Mouse (Mus musculus) heart, postnatal 0 days (tissue): ENCODE measurements around the gene Dguok.

Experiments used
- CTCF ChIP-seq: IDR thresholded peaks from 2 replicates; pipeline ENCODE4 v1.5.1; 2016; ENCODE audit warnings: antibody characterized with exemption, control low read depth, low read depth
- EP300 ChIP-seq: IDR thresholded peaks from 2 replicates; pipeline ENCODE4 v1.6.1; 2016; ENCODE audit warnings: antibody characterized with exemption, low read depth

DNA sequence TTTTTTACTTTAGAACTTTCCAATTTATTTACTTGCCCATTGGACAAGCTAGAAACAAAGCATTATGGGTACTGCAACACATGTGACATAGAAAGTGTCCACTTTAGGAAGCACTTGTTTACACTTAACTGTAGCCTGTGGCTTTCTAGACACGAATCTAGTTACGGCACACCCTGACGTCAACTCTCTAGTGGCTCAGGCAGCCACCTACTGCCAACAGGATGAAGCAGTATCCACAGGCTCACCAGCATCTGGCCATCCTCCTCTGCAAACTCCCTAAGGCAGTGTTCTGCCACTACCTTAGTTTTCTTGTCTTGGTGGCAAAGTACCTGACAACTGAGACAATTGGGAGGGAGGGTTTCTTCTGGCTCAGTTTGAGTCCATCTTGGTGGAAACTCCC is 3.4 kb downstream of the Dguok start:
- TF ChIP-seq CTCF (no peak), EP300 (no peak)
